Mouse (Mus musculus) testis, adult 2 months (tissue): Measurements from ENCODE around the gene Chd3.

Experiments used
- CTCF ChIP-seq: fragments of 200-500 bp; IDR thresholded peaks from 2 replicates; pipeline ENCODE4 v1.5.1; 2012; ENCODE audit warnings: low read depth, mild to moderate bottlenecking, inconsistent platforms, low read length, moderate library complexity; ENCODE audit not compliant: control insufficient read depth, insufficient read depth, insufficient replicate concordance
- POLR2A ChIP-seq: fragments of 200-500 bp; IDR thresholded peaks from 2 replicates; pipeline ENCODE4 v1.6.1; 2012; ENCODE audit warnings: low read depth, mild to moderate bottlenecking, inconsistent platforms, low read length, moderate library complexity; ENCODE audit not compliant: control insufficient read depth

DNA sequence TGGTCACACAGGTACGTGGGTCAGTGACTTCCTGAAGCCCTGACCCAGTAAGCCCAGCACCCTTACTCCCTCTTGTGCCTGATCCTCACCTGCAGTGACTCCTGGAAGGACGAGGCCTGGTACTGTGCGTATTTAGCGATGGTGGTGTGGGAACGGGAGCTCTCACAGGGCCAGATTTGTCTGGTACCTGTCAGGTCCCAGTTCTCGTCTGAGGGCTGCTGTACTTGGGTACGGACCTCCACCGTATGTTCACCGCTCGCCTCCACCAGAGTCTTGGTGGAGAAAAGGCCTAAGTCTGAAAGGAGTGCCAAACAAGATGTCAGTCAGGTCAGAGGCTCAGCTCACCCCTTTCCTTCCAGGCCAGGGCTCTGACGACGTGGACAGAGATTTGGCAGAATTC is 32.8 kb upstream of the Chd3 start:
- TF ChIP-seq POLR2A: no peak
- TF ChIP-seq CTCF: no peak
